Mouse (Mus musculus): ENCODE results near the gene Dnah11. TPM values are rescaled to one million over a fixed set of nuclear protein-coding genes. Genes with fewer than 3 reads are reported as not detected.
"Not testable (repeated sequence)": the region's sequence is repeated elsewhere in the genome, so short reads cannot be mapped to it uniquely, and the experiment has no call there.

Gene Dnah11
- polyA plus RNA-seq, 1 experiment = 0.97 TPM

- DNase-seq (ENCODE audit: low read depth) = no peak
- TF ChIP-seq POLR2A (IDR thresholded peaks at IDR 0.05; ENCODE audit: borderline replicate concordance, extremely low read depth, insufficient read depth, insufficient read length, poor library complexity, severe bottlenecking) = no peak
Measured at GRCm38 (mm10) chr12:117903671-117904070, 295.2 kb downstream of the Dnah11 start.

DNA sequence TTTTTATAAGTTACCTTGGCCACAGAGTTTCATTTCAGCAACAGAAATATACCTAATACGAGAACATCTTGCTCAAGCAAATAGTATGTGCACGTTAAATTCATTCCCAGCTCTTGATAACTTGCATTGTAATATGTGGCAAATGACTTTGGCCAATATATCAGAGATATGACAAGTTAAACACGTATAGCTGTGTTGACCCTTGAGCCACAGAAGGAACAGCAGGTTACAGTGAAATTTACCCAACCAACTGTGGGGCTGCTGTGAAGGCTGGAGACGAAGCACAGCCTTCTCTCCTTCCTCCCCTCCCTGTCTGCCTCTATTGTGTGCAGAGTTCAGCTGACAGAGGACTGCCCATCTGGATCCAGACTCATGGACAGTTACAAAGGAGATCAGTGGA lies 297.5 kb downstream of the Dnah11 start:
- not testable (repeated sequence) for DNase-seq (ENCODE audit: low read depth)

GRCm38 (mm10) chr12:117900798-117901197 lies 298.0 kb downstream of the Dnah11 start:
- DNase-seq (ENCODE audit: low read depth) = not testable (repeated sequence)

DNA sequence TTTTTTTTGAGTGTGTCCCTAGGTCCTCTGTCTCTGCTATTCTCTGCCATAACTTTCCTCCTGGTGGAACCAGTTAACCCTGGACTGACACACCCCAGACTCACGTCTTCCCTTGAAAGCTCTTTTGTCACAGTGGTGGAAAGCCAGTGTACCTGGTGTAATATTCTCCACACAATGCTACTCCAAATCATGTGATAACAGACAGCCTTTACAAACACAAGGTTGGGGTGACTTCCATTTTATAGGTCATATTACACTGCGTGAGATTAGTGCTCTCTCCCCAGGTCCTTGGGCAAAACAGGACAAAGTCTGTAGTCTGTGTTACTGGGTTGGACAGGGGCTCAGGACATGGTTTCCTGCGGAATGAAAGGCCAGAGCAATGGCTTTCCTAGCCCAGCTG lies 311.4 kb downstream of the Dnah11 start:
- TF ChIP-seq POLR2A (IDR thresholded peaks at IDR 0.05; ENCODE audit: borderline replicate concordance, extremely low read depth, insufficient read depth, insufficient read length, poor library complexity, severe bottlenecking) = no peak
- TF ChIP-seq CTCF (IDR thresholded peaks at IDR 0.05; ENCODE audit: borderline replicate concordance, extremely low read depth, insufficient read depth, insufficient read length) = no peak
- no peak for DNase-seq (ENCODE audit: low read depth)

DNA sequence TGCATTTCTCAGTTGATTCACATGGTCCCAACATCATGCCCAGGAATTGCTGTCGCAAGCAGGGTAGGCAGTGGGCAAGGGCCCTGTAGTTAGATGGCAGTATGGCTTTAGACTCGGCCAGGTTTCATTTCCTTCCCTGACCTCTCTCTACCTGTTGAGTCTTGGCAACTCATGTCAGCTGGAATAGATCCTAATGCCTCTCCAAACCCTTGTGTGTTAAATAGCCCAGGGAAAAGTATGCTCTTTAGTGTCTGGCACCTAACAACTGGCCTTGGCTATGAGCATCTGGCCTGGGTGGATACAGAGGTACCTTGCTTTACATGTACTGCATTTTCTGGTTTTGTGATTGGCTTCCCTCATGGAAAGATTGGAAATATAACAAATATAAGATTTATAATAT lies 314.2 kb downstream of the Dnah11 start:
- TF ChIP-seq CTCF (IDR thresholded peaks at IDR 0.05; ENCODE audit: borderline replicate concordance, extremely low read depth, insufficient read depth, insufficient read length) (no peak), POLR2A (IDR thresholded peaks at IDR 0.05; ENCODE audit: borderline replicate concordance, extremely low read depth, insufficient read depth, insufficient read length, poor library complexity, severe bottlenecking) (no peak)
- DNase-seq (ENCODE audit: low read depth) = no peak

DNA sequence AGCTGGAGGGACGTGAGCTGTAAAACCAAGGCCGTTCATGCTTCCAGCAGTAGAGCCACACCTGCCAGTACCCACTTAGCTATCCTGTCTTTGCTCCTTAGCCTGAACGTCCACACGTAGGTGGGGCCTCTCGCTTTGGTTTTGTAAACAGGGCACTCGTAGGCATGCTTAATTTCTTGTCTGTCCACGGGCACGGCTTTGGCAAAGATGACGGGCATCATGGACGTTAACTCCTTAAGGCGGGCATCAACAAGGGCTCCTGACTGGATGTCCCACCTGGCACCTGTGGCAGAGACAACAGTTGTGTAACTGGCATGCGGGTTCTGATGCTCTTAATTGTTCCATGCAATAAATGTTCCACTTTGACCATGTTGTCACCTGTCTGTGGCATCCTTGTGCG lies 320.5 kb downstream of the Dnah11 start:
- DNase-seq (ENCODE audit: low read depth) = no peak
- TF ChIP-seq CTCF (IDR thresholded peaks at IDR 0.05; ENCODE audit: borderline replicate concordance, extremely low read depth, insufficient read depth, insufficient read length) (no peak), POLR2A (IDR thresholded peaks at IDR 0.05; ENCODE audit: borderline replicate concordance, extremely low read depth, insufficient read depth, insufficient read length, poor library complexity, severe bottlenecking) (no peak)

DNA sequence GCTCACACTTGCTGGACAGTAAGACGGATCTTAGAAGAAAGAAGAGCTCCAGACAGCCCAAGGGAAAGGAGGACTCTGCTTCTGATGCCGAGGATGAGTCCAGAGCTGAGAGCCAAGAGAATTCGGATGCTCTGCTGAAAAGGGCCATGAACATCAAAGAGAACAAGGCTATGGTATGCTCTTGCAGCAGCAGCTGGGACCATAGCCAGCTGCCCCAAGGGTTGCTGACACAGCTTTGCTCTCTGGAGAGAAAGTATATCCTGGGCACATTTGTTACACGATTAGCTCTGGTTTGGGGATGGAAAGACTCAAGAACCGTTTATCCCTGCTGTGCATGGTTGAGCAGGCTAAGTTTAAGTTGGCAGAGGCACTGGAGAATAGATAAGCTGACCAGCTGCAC lies 326.6 kb downstream of the Dnah11 start:
- peak; percentile 20 for DNase-seq (ENCODE audit: low read depth)

GRCm38 (mm10) chr12:117867708-117868564 lies 330.9 kb downstream of the Dnah11 start:
- DNase-seq (ENCODE audit: low read depth) = no peak
- TF ChIP-seq POLR2A (IDR thresholded peaks at IDR 0.05; ENCODE audit: borderline replicate concordance, extremely low read depth, insufficient read depth, insufficient read length, poor library complexity, severe bottlenecking) (no peak), CTCF (IDR thresholded peaks at IDR 0.05; ENCODE audit: borderline replicate concordance, extremely low read depth, insufficient read depth, insufficient read length) (no peak)

More for the DNA sequence above, 326.6 kb downstream of the Dnah11 start:
- no peak for TF ChIP-seq CTCF (IDR thresholded peaks at IDR 0.05; ENCODE audit: borderline replicate concordance, extremely low read depth, insufficient read depth, insufficient read length)

- no peak for DNase-seq (ENCODE audit: low read depth)
- TF ChIP-seq POLR2A (IDR thresholded peaks at IDR 0.05; ENCODE audit: borderline replicate concordance, extremely low read depth, insufficient read depth, insufficient read length, poor library complexity, severe bottlenecking) (no peak), CTCF (IDR thresholded peaks at IDR 0.05; ENCODE audit: borderline replicate concordance, extremely low read depth, insufficient read depth, insufficient read length) (no peak)
Measured at GRCm38 (mm10) chr12:117862655-117863054, 336.2 kb downstream of the Dnah11 start.

DNA sequence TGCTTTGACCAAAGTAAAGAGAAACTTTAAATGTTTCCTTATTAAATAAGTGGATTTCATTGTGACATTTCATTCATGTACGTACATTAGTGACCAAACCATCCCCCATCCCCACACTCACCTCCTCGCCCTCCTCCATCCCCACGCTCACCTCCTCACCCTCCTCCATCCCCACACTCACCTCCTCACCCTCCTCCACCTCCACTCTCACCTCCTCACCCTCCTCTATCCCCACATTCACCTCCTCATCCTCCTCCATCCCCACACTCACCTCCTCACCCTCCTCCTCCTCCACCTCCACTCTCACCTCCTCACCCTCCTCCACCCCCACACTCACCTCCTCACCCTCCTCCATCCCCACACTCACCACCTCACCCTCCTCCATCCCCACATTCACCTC lies 337.6 kb downstream of the Dnah11 start:
- TF ChIP-seq POLR2A (IDR thresholded peaks at IDR 0.05; ENCODE audit: borderline replicate concordance, extremely low read depth, insufficient read depth, insufficient read length, poor library complexity, severe bottlenecking) = no peak
- TF ChIP-seq CTCF (IDR thresholded peaks at IDR 0.05; ENCODE audit: borderline replicate concordance, extremely low read depth, insufficient read depth, insufficient read length) = no peak
- DNase-seq (ENCODE audit: low read depth) = no peak

DNA sequence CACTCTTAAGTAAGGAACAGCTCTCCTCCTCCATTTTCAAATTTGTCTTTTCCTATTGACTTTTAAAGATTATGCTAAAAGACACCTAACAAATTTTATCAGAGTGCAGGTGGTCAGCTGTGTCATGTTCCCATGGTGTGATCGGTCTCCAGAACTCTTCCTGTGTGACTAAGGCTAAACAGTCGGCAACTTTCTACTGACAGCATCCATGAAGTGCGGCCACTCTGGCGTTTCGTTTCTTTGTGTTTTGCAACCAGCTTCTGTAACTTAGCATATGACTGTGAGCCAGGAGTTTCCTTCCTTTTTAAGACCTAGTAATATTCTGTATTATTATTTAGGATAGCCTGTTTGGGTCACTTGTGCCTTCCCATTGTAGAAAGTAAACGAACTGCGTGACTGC lies 338.0 kb downstream of the Dnah11 start:
- DNase-seq (ENCODE audit: low read depth) = no peak
- TF ChIP-seq POLR2A (IDR thresholded peaks at IDR 0.05; ENCODE audit: borderline replicate concordance, extremely low read depth, insufficient read depth, insufficient read length, poor library complexity, severe bottlenecking) (no peak), CTCF (IDR thresholded peaks at IDR 0.05; ENCODE audit: borderline replicate concordance, extremely low read depth, insufficient read depth, insufficient read length) (no peak)

GRCm38 (mm10) chr12:117857884-117858283 lies 341.0 kb downstream of the Dnah11 start:
- TF ChIP-seq CTCF (IDR thresholded peaks at IDR 0.05; ENCODE audit: borderline replicate concordance, extremely low read depth, insufficient read depth, insufficient read length) (no peak), POLR2A (IDR thresholded peaks at IDR 0.05; ENCODE audit: borderline replicate concordance, extremely low read depth, insufficient read depth, insufficient read length, poor library complexity, severe bottlenecking) (no peak)
- DNase-seq (ENCODE audit: low read depth) = no peak

GRCm38 (mm10) chr12:117857023-117857422 lies 341.8 kb downstream of the Dnah11 start:
- no peak for DNase-seq (ENCODE audit: low read depth)
- TF ChIP-seq CTCF (IDR thresholded peaks at IDR 0.05; ENCODE audit: borderline replicate concordance, extremely low read depth, insufficient read depth, insufficient read length) (no peak), POLR2A (IDR thresholded peaks at IDR 0.05; ENCODE audit: borderline replicate concordance, extremely low read depth, insufficient read depth, insufficient read length, poor library complexity, severe bottlenecking) (no peak)
